Mouse (Mus musculus): ENCODE data around the gene Cdsn. TPM values are rescaled to one million over a fixed set of nuclear protein-coding genes. Genes with fewer than 3 reads are reported as not detected.

Cdsn gene
- total and polyA plus RNA-seq, 2 experiments from 2014 or later: 0.23 to 0.48 TPM

GRCm38 (mm10) chr17:35537421-35537820 lies 14.5 kb upstream of the Cdsn start:
- DNase-seq (ENCODE audit: low spot score) (no peak), ATAC-seq (ENCODE audit: insufficient read depth, low read depth) (no peak)
- Histone ChIP-seq H3K27ac (ENCODE audit: low read depth) (no peak overlapping the region), H3K36me3 (replicated peaks; ENCODE audit: control insufficient read depth, insufficient read depth, low read length) (no peaks in the 10 kb centered on the region), H3K4me2 (ENCODE audit: low read depth, low read length) (no peak overlapping the region), H3K27me3 (ENCODE audit: control insufficient read depth, insufficient read depth, low read length) (no peaks in the 10 kb centered on the region), H3K4me1 (ENCODE audit: control insufficient read depth, insufficient read depth) (no peaks in the 10 kb centered on the region), H3K9ac (replicated peaks; ENCODE audit: low read depth, low read length) (no peak overlapping the region), H3K4me3 (ENCODE audit: low read depth, low read length) (no peak overlapping the region), H3K9me3 (replicated peaks; ENCODE audit: control insufficient read depth, low read length) (no peaks in the 10 kb centered on the region)
- WGBS: 74% methylated on average over 4 of the region's 4 CpGs
- TF ChIP-seq CTCF (IDR thresholded peaks at IDR 0.05; ENCODE audit: low read depth) (no peak), EP300 (IDR thresholded peaks at IDR 0.05; ENCODE audit: low read depth) (no peak)

- Histone ChIP-seq H3K4me2 (ENCODE audit: low read depth, low read length) (no peak overlapping the region), H3K27me3 (ENCODE audit: control insufficient read depth, insufficient read depth, low read length) (no peaks in the 10 kb centered on the region), H3K9ac (replicated peaks; ENCODE audit: low read depth, low read length) (no peak overlapping the region), H3K4me3 (ENCODE audit: low read depth, low read length) (no peak overlapping the region), H3K9me3 (replicated peaks; ENCODE audit: control insufficient read depth, low read length) (no peaks in the 10 kb centered on the region), H3K27ac (ENCODE audit: low read depth) (no peak overlapping the region), H3K4me1 (ENCODE audit: control insufficient read depth, insufficient read depth) (peaks cover 7% of the 10 kb centered on the region; the same call in 1 of the 2 replicates), H3K36me3 (replicated peaks; ENCODE audit: control insufficient read depth, insufficient read depth, low read length) (no peaks in the 10 kb centered on the region)
- ATAC-seq (ENCODE audit: insufficient read depth, low read depth) (no peak), DNase-seq (ENCODE audit: low spot score) (no peak)
- no peak for TF ChIP-seq EP300 (IDR thresholded peaks at IDR 0.05; ENCODE audit: low read depth)
- no peak for TF ChIP-seq CTCF (IDR thresholded peaks at IDR 0.05; ENCODE audit: low read depth)
- WGBS: 67% methylated on average over 1 of the region's 1 CpGs
These were observed 13.5 kb upstream of the Cdsn start for GRCm38 (mm10) chr17:35538476-35538875.

GRCm38 (mm10) chr17:35539540-35539939 lies 12.4 kb upstream of the Cdsn start:
- DNase-seq (ENCODE audit: low spot score) (no peak), ATAC-seq (ENCODE audit: insufficient read depth, low read depth) (no peak)
- Histone ChIP-seq H3K27me3 (ENCODE audit: control insufficient read depth, insufficient read depth, low read length) (no peaks in the 10 kb centered on the region), H3K4me3 (ENCODE audit: low read depth, low read length) (no peak overlapping the region), H3K36me3 (replicated peaks; ENCODE audit: control insufficient read depth, insufficient read depth, low read length) (no peaks in the 10 kb centered on the region), H3K4me1 (ENCODE audit: control insufficient read depth, insufficient read depth) (peaks cover 12% of the 10 kb centered on the region; the same call in 1 of the 2 replicates), H3K9me3 (replicated peaks; ENCODE audit: control insufficient read depth, low read length) (no peaks in the 10 kb centered on the region), H3K9ac (replicated peaks; ENCODE audit: low read depth, low read length) (no peak overlapping the region), H3K27ac (ENCODE audit: low read depth) (no peak overlapping the region), H3K4me2 (ENCODE audit: low read depth, low read length) (no peak overlapping the region)
- WGBS: 60% methylated on average over 10 of the region's 10 CpGs
- TF ChIP-seq EP300 (IDR thresholded peaks at IDR 0.05; ENCODE audit: low read depth) (no peak), CTCF (IDR thresholded peaks at IDR 0.05; ENCODE audit: low read depth) (no peak)

GRCm38 (mm10) chr17:35542761-35543411 lies 9.0 kb upstream of the Cdsn start:
- H3K27ac ChIP-seq (ENCODE audit: low read depth): peak overlapping the region; percentile 15; the same call in 1 of the 2 replicates
- DNase-seq (ENCODE audit: low spot score) (no peak), ATAC-seq (ENCODE audit: insufficient read depth, low read depth) (no peak)
- 76% methylated on average over 15 of the region's 15 CpGs for WGBS
- H3K36me3 ChIP-seq (replicated peaks; ENCODE audit: control insufficient read depth, insufficient read depth, low read length): no peaks in the 10 kb centered on the region
- TF ChIP-seq CTCF (IDR thresholded peaks at IDR 0.05; ENCODE audit: low read depth): no peak
- TF ChIP-seq EP300 (IDR thresholded peaks at IDR 0.05; ENCODE audit: low read depth): no peak
- H3K4me3 ChIP-seq (ENCODE audit: low read depth, low read length): peak overlapping the region; percentile 16; the same call in 1 of the 2 replicates
- H3K4me2 ChIP-seq (ENCODE audit: low read depth, low read length): peak overlapping the region; percentile 37
- H3K27me3 ChIP-seq (ENCODE audit: control insufficient read depth, insufficient read depth, low read length): no peaks in the 10 kb centered on the region
- H3K9me3 ChIP-seq (replicated peaks; ENCODE audit: control insufficient read depth, low read length): no peaks in the 10 kb centered on the region
- H3K9ac ChIP-seq (replicated peaks; ENCODE audit: low read depth, low read length): peak overlapping the region; percentile 0; the same call in 1 of the 2 replicates
- peaks cover 12% of the 10 kb centered on the region; the same call in 1 of the 2 replicates for H3K4me1 ChIP-seq (ENCODE audit: control insufficient read depth, insufficient read depth)

GRCm38 (mm10) chr17:35543412-35543861 lies 8.5 kb upstream of the Cdsn start:
- DNase-seq (ENCODE audit: low spot score): peak; percentile 7
- H3K9ac ChIP-seq (replicated peaks; ENCODE audit: low read depth, low read length): peak overlapping the region; percentile 0; the same call in 1 of the 2 replicates
- WGBS: 31% methylated on average over 14 of the region's 14 CpGs

More at GRCm38 (mm10) chr17:35543412-35543861, 8.5 kb upstream of the Cdsn start:
- peak overlapping the region; percentile 37 for H3K4me2 ChIP-seq (ENCODE audit: low read depth, low read length)
- H3K27me3 ChIP-seq (ENCODE audit: control insufficient read depth, insufficient read depth, low read length): no peaks in the 10 kb centered on the region
- no peaks in the 10 kb centered on the region for H3K9me3 ChIP-seq (replicated peaks; ENCODE audit: control insufficient read depth, low read length)
- H3K4me3 ChIP-seq (ENCODE audit: low read depth, low read length): peak overlapping the region; percentile 16; the same call in 1 of the 2 replicates
- H3K27ac ChIP-seq (ENCODE audit: low read depth): peak overlapping the region; percentile 15; the same call in 1 of the 2 replicates
- no peaks in the 10 kb centered on the region for H3K36me3 ChIP-seq (replicated peaks; ENCODE audit: control insufficient read depth, insufficient read depth, low read length)
- no peak; the same call in 1 of the 2 replicates for ATAC-seq (ENCODE audit: insufficient read depth, low read depth)
- TF ChIP-seq CTCF (IDR thresholded peaks at IDR 0.05; ENCODE audit: low read depth): no peak
- TF ChIP-seq EP300 (IDR thresholded peaks at IDR 0.05; ENCODE audit: low read depth): no peak
- H3K4me1 ChIP-seq (ENCODE audit: control insufficient read depth, insufficient read depth): peaks cover 14% of the 10 kb centered on the region; the same call in 1 of the 2 replicates
